Mouse (Mus musculus) heart, postnatal 14 days (tissue): Measurements from ENCODE around the gene Gsta2. TPM values are rescaled to one million over a fixed set of nuclear protein-coding genes. Genes with fewer than 3 reads are reported as not detected.
"Not testable (repeated sequence)": the region's sequence is repeated elsewhere in the genome, so short reads cannot be mapped to it uniquely, and the experiment has no call there.

Experiments
- DNase-seq, 2 experiments: peaks; one replicate each; pipeline ENCODE4 v3.0.0; 2021 to 2022
- intact Hi-C: fragments of 180-260 bp; cut with DNase I; formaldehyde crosslinking; loops from one replicate; pipeline ENCODE4 v1.15.1; 2025
- total RNA-seq, 2 experiments: library from RNA; stranded (reverse); gene quantifications; 2 replicates each; pipeline ENCODE4 v1.2.3; 2021

Gsta2 gene
- total RNA-seq, 2 experiments from 2014 or later, result not detected

- intact Hi-C loops, result not testable (repeated sequence)
Observed at GRCm38 (mm10) chr9:78367959-78368358, 12.4 kb upstream of the Gsta2 start, which contains the start of gene Dppa5a. Gene Dppa5a (minus strand): TSS chr9:78368177.

GRCm38 (mm10) chr9:78365850-78366544 lies 10.4 kb upstream of the Gsta2 start:
- no peak for DNase-seq
- intact Hi-C loops, result no loop called here

More at GRCm38 (mm10) chr9:78367959-78368358, 12.4 kb upstream of the Gsta2 start, which contains the start of gene Dppa5a:
- DNase-seq, result not testable (repeated sequence)

- intact Hi-C loops, result loop anchor here (5.0 kb wide), 1 partner anchor 73 kb away; no protein-coding TSS in a partner anchor
- no peak for DNase-seq
Observed at GRCm38 (mm10) chr9:78364701-78365100, 9.1 kb upstream of the Gsta2 start.

- DNase-seq, result no peak
Observed at GRCm38 (mm10) chr9:78363374-78363773, 7.8 kb upstream of the Gsta2 start.

GRCm38 (mm10) chr9:78360484-78360872 lies 4.9 kb upstream of the Gsta2 start:
- no peak for DNase-seq
- intact Hi-C loops, result loop anchor here (5.0 kb wide), 1 partner anchor 77 kb away; no protein-coding TSS in a partner anchor

More at GRCm38 (mm10) chr9:78363374-78363773, 7.8 kb upstream of the Gsta2 start:
- intact Hi-C loops, result loop anchor here (5.0 kb wide), 1 partner anchor 74 kb away; no protein-coding TSS in a partner anchor

GRCm38 (mm10) chr9:78359750-78360483 lies 4.3 kb upstream of the Gsta2 start:
- DNase-seq, result no peak
- intact Hi-C loops, result loop anchor here (5.0 kb wide), 2 partner anchors 77 to 192 kb away; no protein-coding TSS in a partner anchor

GRCm38 (mm10) chr9:78358053-78358452 lies 2.5 kb upstream of the Gsta2 start:
- intact Hi-C loops, result loop anchor here (5.0 kb wide), 1 partner anchor 194 kb away; no protein-coding TSS in a partner anchor
- DNase-seq, result peak; percentile 70 to 75

GRCm38 (mm10) chr9:78354665-78355578 lies 666 bp downstream of the Gsta2 start:
- DNase-seq, result peak in 1 of 2 experiments; percentile 4
- intact Hi-C loops, result loop anchor here (5.0 kb wide), 1 partner anchor 197 kb away; no protein-coding TSS in a partner anchor

GRCm38 (mm10) chr9:78351504-78352220 lies 3.9 kb downstream of the Gsta2 start:
- intact Hi-C loops, result no loop called here
- no peak for DNase-seq

GRCm38 (mm10) chr9:78350007-78350406 lies 5.6 kb downstream of the Gsta2 start:
- DNase-seq, intact Hi-C loops: not testable (repeated sequence)

- DNase-seq, intact Hi-C loops: not testable (repeated sequence)
Observed at GRCm38 (mm10) chr9:78349141-78349540, 6.4 kb downstream of the Gsta2 start.

- DNase-seq, result not testable (repeated sequence)
Observed at GRCm38 (mm10) chr9:78348206-78349004, 7.2 kb downstream of the Gsta2 start.

GRCm38 (mm10) chr9:78347004-78347403 lies 8.6 kb downstream of the Gsta2 start:
- intact Hi-C loops, result no loop called here
- DNase-seq, result no peak

More at GRCm38 (mm10) chr9:78348206-78349004, 7.2 kb downstream of the Gsta2 start:
- intact Hi-C loops, result not testable (repeated sequence)

- DNase-seq, intact Hi-C loops: not testable (repeated sequence)
Observed at GRCm38 (mm10) chr9:78345235-78345634, 10.4 kb downstream of the Gsta2 start.

GRCm38 (mm10) chr9:78343055-78343454 lies 12.5 kb downstream of the Gsta2 start:
- intact Hi-C loops, result loop anchor here (5.0 kb wide), 1 partner anchor 46 kb away; no protein-coding TSS in a partner anchor
- not testable (repeated sequence) for DNase-seq

- DNase-seq, result not testable (repeated sequence)
- intact Hi-C loops, result loop anchor here (5.0 kb wide), 1 partner anchor 45 kb away; no protein-coding TSS in a partner anchor
Observed at GRCm38 (mm10) chr9:78342494-78342893, 13.1 kb downstream of the Gsta2 start.

- intact Hi-C loops, result loop anchor here (5.0 kb wide), 1 partner anchor 43 kb away; no protein-coding TSS in a partner anchor
- peak; percentile 48 to 65 for DNase-seq
Observed at GRCm38 (mm10) chr9:78340324-78340723, 15.3 kb downstream of the Gsta2 start.

GRCm38 (mm10) chr9:78337050-78337449 lies 18.5 kb downstream of the Gsta2 start:
- intact Hi-C loops, DNase-seq: not testable (repeated sequence)
